Mouse (Mus musculus): ENCODE results near the gene Ace. TPM values are rescaled to one million over a fixed set of nuclear protein-coding genes. Genes with fewer than 3 reads are reported as not detected.

The Ace gene
- polyA plus RNA-seq, 1 experiment from 2014 or later = 18.6 TPM

GRCm38 (mm10) chr11:105944770-105945672, 22.7 kb upstream of the Ace start:
- Histone ChIP-seq H3K36me3 (ENCODE audit: insufficient read depth, low read length) (no peaks in the 10 kb centered on the region), H3K4me2 (replicated peaks; ENCODE audit: low read depth, low read length) (peak overlapping the region; percentile 97), H3K9me3 (ENCODE audit: low read length) (no peaks in the 10 kb centered on the region), H3K4me1 (ENCODE audit: insufficient read depth, low read length) (peaks cover 19% of the 10 kb centered on the region), H3K9ac (replicated peaks; ENCODE audit: low read length) (peak overlapping the region; percentile 60), H3K4me3 (ENCODE audit: low read length) (peak overlapping the region; percentile 66), H3K27me3 (ENCODE audit: insufficient read depth, low read length) (no peaks in the 10 kb centered on the region), H3K27ac (ENCODE audit: low read length) (peak overlapping the region; percentile 86)
- 65% methylated on average over 16 of the region's 16 CpGs for WGBS
- no peak for ATAC-seq (ENCODE audit: low FRiP score, low TSS enrichment)

GRCm38 (mm10) chr11:105946694-105947154, 21.0 kb upstream of the Ace start:
- Histone ChIP-seq H3K9me3 (ENCODE audit: low read length) (no peaks in the 10 kb centered on the region), H3K36me3 (ENCODE audit: insufficient read depth, low read length) (no peaks in the 10 kb centered on the region), H3K27ac (ENCODE audit: low read length) (no peak overlapping the region), H3K4me2 (replicated peaks; ENCODE audit: low read depth, low read length) (no peak overlapping the region), H3K27me3 (ENCODE audit: insufficient read depth, low read length) (no peaks in the 10 kb centered on the region), H3K9ac (replicated peaks; ENCODE audit: low read length) (0 out of 2 replicates have a peak overlapping the region, but pooled peaks have one; percentile 9), H3K4me1 (ENCODE audit: insufficient read depth, low read length) (peaks cover 25% of the 10 kb centered on the region), H3K4me3 (ENCODE audit: low read length) (no peak overlapping the region)
- no peak for ATAC-seq (ENCODE audit: low FRiP score, low TSS enrichment)
- WGBS = 39% methylated on average over 11 of the region's 11 CpGs

GRCm38 (mm10) chr11:105948255-105948654, 19.5 kb upstream of the Ace start:
- H3K4me1 ChIP-seq (ENCODE audit: insufficient read depth, low read length) = peaks cover 18% of the 10 kb centered on the region
- no peaks in the 10 kb centered on the region for H3K27me3 ChIP-seq (ENCODE audit: insufficient read depth, low read length)
- H3K27ac ChIP-seq (ENCODE audit: low read length) = no peak overlapping the region
- H3K9me3 ChIP-seq (ENCODE audit: low read length) = no peaks in the 10 kb centered on the region
- H3K4me2 ChIP-seq (replicated peaks; ENCODE audit: low read depth, low read length) = no peak overlapping the region
- no peak for ATAC-seq (ENCODE audit: low FRiP score, low TSS enrichment)
- no peak overlapping the region for H3K9ac ChIP-seq (replicated peaks; ENCODE audit: low read length)
- no peaks in the 10 kb centered on the region for H3K36me3 ChIP-seq (ENCODE audit: insufficient read depth, low read length)
- no peak overlapping the region for H3K4me3 ChIP-seq (ENCODE audit: low read length)
- WGBS = 76% methylated on average over 2 of the region's 2 CpGs

GRCm38 (mm10) chr11:105950519-105950918, 17.2 kb upstream of the Ace start:
- ATAC-seq (ENCODE audit: low FRiP score, low TSS enrichment) = no peak
- H3K36me3 ChIP-seq (ENCODE audit: insufficient read depth, low read length) = no peaks in the 10 kb centered on the region
- peak overlapping the region; percentile 52 for H3K27ac ChIP-seq (ENCODE audit: low read length)
- H3K4me2 ChIP-seq (replicated peaks; ENCODE audit: low read depth, low read length) = no peak overlapping the region
- H3K4me3 ChIP-seq (ENCODE audit: low read length) = no peak overlapping the region
- H3K9ac ChIP-seq (replicated peaks; ENCODE audit: low read length) = 0 out of 2 replicates have a peak overlapping the region, but pooled peaks have one; percentile 10
- no peaks in the 10 kb centered on the region for H3K9me3 ChIP-seq (ENCODE audit: low read length)
- no peaks in the 10 kb centered on the region for H3K27me3 ChIP-seq (ENCODE audit: insufficient read depth, low read length)
- 69% methylated on average over 4 of the region's 4 CpGs for WGBS
- 0 out of 2 replicates have a peak, but pooled peaks cover 6% of the 10 kb centered on the region for H3K4me1 ChIP-seq (ENCODE audit: insufficient read depth, low read length)

- Histone ChIP-seq H3K4me2 (replicated peaks; ENCODE audit: low read depth, low read length) (no peak overlapping the region), H3K27me3 (ENCODE audit: insufficient read depth, low read length) (no peaks in the 10 kb centered on the region), H3K4me1 (ENCODE audit: insufficient read depth, low read length) (0 out of 2 replicates have a peak, but pooled peaks cover 6% of the 10 kb centered on the region), H3K27ac (ENCODE audit: low read length) (peak overlapping the region; percentile 8), H3K9me3 (ENCODE audit: low read length) (no peaks in the 10 kb centered on the region), H3K9ac (replicated peaks; ENCODE audit: low read length) (no peak overlapping the region), H3K4me3 (ENCODE audit: low read length) (no peak overlapping the region), H3K36me3 (ENCODE audit: insufficient read depth, low read length) (no peaks in the 10 kb centered on the region)
- peak; percentile 75 for ATAC-seq (ENCODE audit: low FRiP score, low TSS enrichment)
- 21% methylated on average over 3 of the region's 3 CpGs for WGBS
These were observed 16.1 kb upstream of the Ace start for GRCm38 (mm10) chr11:105951601-105952044.

- H3K9ac ChIP-seq (replicated peaks; ENCODE audit: low read length) = no peak overlapping the region
- no peaks in the 10 kb centered on the region for H3K9me3 ChIP-seq (ENCODE audit: low read length)
- ATAC-seq (ENCODE audit: low FRiP score, low TSS enrichment) = peak; percentile 74; the same call in 1 of the 2 replicates
- no peaks in the 10 kb centered on the region for H3K36me3 ChIP-seq (ENCODE audit: insufficient read depth, low read length)
- peak overlapping the region; percentile 8 for H3K27ac ChIP-seq (ENCODE audit: low read length)
- 87% methylated on average over 9 of the region's 9 CpGs for whole genome bisulfite sequencing
- 0 out of 2 replicates have a peak, but pooled peaks cover 6% of the 10 kb centered on the region for H3K4me1 ChIP-seq (ENCODE audit: insufficient read depth, low read length)
- H3K4me3 ChIP-seq (ENCODE audit: low read length) = no peak overlapping the region
- H3K27me3 ChIP-seq (ENCODE audit: insufficient read depth, low read length) = no peaks in the 10 kb centered on the region
- H3K4me2 ChIP-seq (replicated peaks; ENCODE audit: low read depth, low read length) = no peak overlapping the region
These were observed 15.6 kb upstream of the Ace start for GRCm38 (mm10) chr11:105952111-105952510.

- ATAC-seq (ENCODE audit: low FRiP score, low TSS enrichment) = peak; percentile 25; the same call in 1 of the 2 replicates
- no peak within 1 kb of the TSS for H3K4me3 ChIP-seq (ENCODE audit: low read length)
These were observed 14.8 kb upstream of the Ace start, which contains the start of gene Cyb561 for GRCm38 (mm10) chr11:105952911-105953386. Gene Cyb561 (minus strand): TSS chr11:105953336.

GRCm38 (mm10) chr11:105953402-105953801, 14.3 kb upstream of the Ace start:
- H3K4me1 ChIP-seq (ENCODE audit: insufficient read depth, low read length) = 0 out of 2 replicates have a peak, but pooled peaks cover 6% of the 10 kb centered on the region
- H3K4me2 ChIP-seq (replicated peaks; ENCODE audit: low read depth, low read length) = no peak overlapping the region
- WGBS = 65% methylated on average over 6 of the region's 6 CpGs
- no peak overlapping the region for H3K9ac ChIP-seq (replicated peaks; ENCODE audit: low read length)
- no peak overlapping the region for H3K4me3 ChIP-seq (ENCODE audit: low read length)
- H3K36me3 ChIP-seq (ENCODE audit: insufficient read depth, low read length) = no peaks in the 10 kb centered on the region
- H3K27me3 ChIP-seq (ENCODE audit: insufficient read depth, low read length) = no peaks in the 10 kb centered on the region
- no peaks in the 10 kb centered on the region for H3K9me3 ChIP-seq (ENCODE audit: low read length)
- peak overlapping the region; percentile 8; the same call in 1 of the 2 replicates for H3K27ac ChIP-seq (ENCODE audit: low read length)
- 0 out of 2 replicates have a peak, but pooled peaks have one; percentile 30 for ATAC-seq (ENCODE audit: low FRiP score, low TSS enrichment)

More at GRCm38 (mm10) chr11:105952911-105953386, 14.8 kb upstream of the Ace start, which contains the start of gene Cyb561:
- no peaks in the 10 kb centered on the region for H3K36me3 ChIP-seq (ENCODE audit: insufficient read depth, low read length)
- peak within 1 kb of the TSS; percentile 8 for H3K27ac ChIP-seq (ENCODE audit: low read length)
- H3K9ac ChIP-seq (replicated peaks; ENCODE audit: low read length) = no peak within 1 kb of the TSS
- WGBS = 56% methylated on average over 12 of the region's 12 CpGs
- H3K9me3 ChIP-seq (ENCODE audit: low read length) = no peaks in the 10 kb centered on the region
- H3K4me2 ChIP-seq (replicated peaks; ENCODE audit: low read depth, low read length) = no peak within 1 kb of the TSS
- H3K4me1 ChIP-seq (ENCODE audit: insufficient read depth, low read length) = 0 out of 2 replicates have a peak, but pooled peaks cover 6% of the 10 kb centered on the region
- H3K27me3 ChIP-seq (ENCODE audit: insufficient read depth, low read length) = no peaks in the 10 kb centered on the region

GRCm38 (mm10) chr11:105955815-105956430, 11.8 kb upstream of the Ace start:
- ATAC-seq (ENCODE audit: low FRiP score, low TSS enrichment) = no peak
- Histone ChIP-seq H3K4me2 (replicated peaks; ENCODE audit: low read depth, low read length) (no peak overlapping the region), H3K27ac (ENCODE audit: low read length) (no peak overlapping the region), H3K9ac (replicated peaks; ENCODE audit: low read length) (no peak overlapping the region), H3K36me3 (ENCODE audit: insufficient read depth, low read length) (no peaks in the 10 kb centered on the region), H3K27me3 (ENCODE audit: insufficient read depth, low read length) (no peaks in the 10 kb centered on the region), H3K9me3 (ENCODE audit: low read length) (no peaks in the 10 kb centered on the region), H3K4me3 (ENCODE audit: low read length) (no peak overlapping the region), H3K4me1 (ENCODE audit: insufficient read depth, low read length) (0 out of 2 replicates have a peak, but pooled peaks cover under 1% of the 10 kb centered on the region)
- 92% methylated on average over 28 of the region's 28 CpGs for whole genome bisulfite sequencing

All from kidney, embryonic 16.5 days (tissue).